Mouse (Mus musculus): ENCODE measurements around the gene Cldn15.
A peak's percentile ranks its signal among the peaks of the same experiment; 100 is the strongest.

GRCm38 (mm10) chr5:136966331-136966730 lies at the start of gene Cldn15:
- TF ChIP-seq CTCF (IDR thresholded peaks at IDR 0.05) (no peak), EP300 (IDR thresholded peaks at IDR 0.05) (peak; percentile 74)
